Mouse (Mus musculus): ENCODE measurements around the gene B3gntl1. TPM values are rescaled to one million over a fixed set of nuclear protein-coding genes. Genes with fewer than 3 reads are reported as not detected.

B3gntl1 gene
- polyA plus RNA-seq, 1 experiment from 2014 or later = 6.5 TPM

- no peaks in the 10 kb centered on the region for H3K4me1 ChIP-seq (ENCODE audit: control insufficient read depth, insufficient read depth, low read length)
- H3K9ac ChIP-seq (ENCODE audit: low read depth, low read length) = no peak overlapping the region
- H3K9me3 ChIP-seq (replicated peaks; ENCODE audit: control insufficient read depth, low read length) = no peaks in the 10 kb centered on the region
- no peak for ATAC-seq (replicated peaks; ENCODE audit: insufficient number of reproducible peaks, low FRiP score, low TSS enrichment)
- no peaks in the 10 kb centered on the region for H3K27me3 ChIP-seq (ENCODE audit: control insufficient read depth, insufficient read depth, low read length)
- WGBS (ENCODE audit: insufficient replicate concordance) = 72% methylated on average over 6 of the region's 6 CpGs
- no peak overlapping the region for H3K27ac ChIP-seq (ENCODE audit: low read depth, low read length)
- no peak overlapping the region for H3K4me3 ChIP-seq (ENCODE audit: low read depth, low read length)
- peaks cover 3% of the 10 kb centered on the region; the same call in 1 of the 2 replicates for H3K36me3 ChIP-seq (ENCODE audit: control insufficient read depth, insufficient read depth, low read length)
- H3K4me2 ChIP-seq = no peak overlapping the region
Measured at GRCm38 (mm10) chr11:121655807-121656511, 17.0 kb downstream of the B3gntl1 start.

GRCm38 (mm10) chr11:121655166-121655806 is 17.7 kb downstream of the B3gntl1 start:
- Histone ChIP-seq H3K27ac (ENCODE audit: low read depth, low read length) (no peak overlapping the region), H3K4me1 (ENCODE audit: control insufficient read depth, insufficient read depth, low read length) (no peaks in the 10 kb centered on the region), H3K36me3 (ENCODE audit: control insufficient read depth, insufficient read depth, low read length) (peaks cover 3% of the 10 kb centered on the region; the same call in 1 of the 2 replicates), H3K9me3 (replicated peaks; ENCODE audit: control insufficient read depth, low read length) (no peaks in the 10 kb centered on the region), H3K27me3 (ENCODE audit: control insufficient read depth, insufficient read depth, low read length) (no peaks in the 10 kb centered on the region), H3K4me3 (ENCODE audit: low read depth, low read length) (no peak overlapping the region), H3K4me2 (no peak overlapping the region), H3K9ac (ENCODE audit: low read depth, low read length) (no peak overlapping the region)
- WGBS (ENCODE audit: insufficient replicate concordance) = 59% methylated on average over 6 of the region's 6 CpGs
- ATAC-seq (replicated peaks; ENCODE audit: insufficient number of reproducible peaks, low FRiP score, low TSS enrichment) = no peak

- H3K9ac ChIP-seq (ENCODE audit: low read depth, low read length) = no peak overlapping the region
- H3K27me3 ChIP-seq (ENCODE audit: control insufficient read depth, insufficient read depth, low read length) = no peaks in the 10 kb centered on the region
- no peak for ATAC-seq (replicated peaks; ENCODE audit: insufficient number of reproducible peaks, low FRiP score, low TSS enrichment)
- no peaks in the 10 kb centered on the region for H3K9me3 ChIP-seq (replicated peaks; ENCODE audit: control insufficient read depth, low read length)
- no peak overlapping the region for H3K4me2 ChIP-seq
- H3K4me3 ChIP-seq (ENCODE audit: low read depth, low read length) = no peak overlapping the region
- no peaks in the 10 kb centered on the region for H3K36me3 ChIP-seq (ENCODE audit: control insufficient read depth, insufficient read depth, low read length)
- H3K27ac ChIP-seq (ENCODE audit: low read depth, low read length) = no peak overlapping the region
- no peaks in the 10 kb centered on the region for H3K4me1 ChIP-seq (ENCODE audit: control insufficient read depth, insufficient read depth, low read length)
- WGBS (ENCODE audit: insufficient replicate concordance) = 74% methylated on average over 9 of the region's 9 CpGs
Measured at GRCm38 (mm10) chr11:121654406-121654945, 18.5 kb downstream of the B3gntl1 start.

GRCm38 (mm10) chr11:121653631-121654030 is 19.3 kb downstream of the B3gntl1 start:
- H3K36me3 ChIP-seq (ENCODE audit: control insufficient read depth, insufficient read depth, low read length) = no peaks in the 10 kb centered on the region
- H3K4me2 ChIP-seq = no peak overlapping the region
- H3K27ac ChIP-seq (ENCODE audit: low read depth, low read length) = no peak overlapping the region
- no peak overlapping the region for H3K4me3 ChIP-seq (ENCODE audit: low read depth, low read length)
- ATAC-seq (replicated peaks; ENCODE audit: insufficient number of reproducible peaks, low FRiP score, low TSS enrichment) = no peak
- H3K4me1 ChIP-seq (ENCODE audit: control insufficient read depth, insufficient read depth, low read length) = no peaks in the 10 kb centered on the region
- H3K9ac ChIP-seq (ENCODE audit: low read depth, low read length) = no peak overlapping the region
- H3K27me3 ChIP-seq (ENCODE audit: control insufficient read depth, insufficient read depth, low read length) = no peaks in the 10 kb centered on the region
- no peaks in the 10 kb centered on the region for H3K9me3 ChIP-seq (replicated peaks; ENCODE audit: control insufficient read depth, low read length)
- 86% methylated on average over 4 of the region's 4 CpGs for WGBS (ENCODE audit: insufficient replicate concordance)

- no peak overlapping the region for H3K9ac ChIP-seq (ENCODE audit: low read depth, low read length)
- no peaks in the 10 kb centered on the region for H3K9me3 ChIP-seq (replicated peaks; ENCODE audit: control insufficient read depth, low read length)
- H3K4me2 ChIP-seq = no peak overlapping the region
- ATAC-seq (replicated peaks; ENCODE audit: insufficient number of reproducible peaks, low FRiP score, low TSS enrichment) = no peak
- 61% methylated on average over 10 of the region's 10 CpGs for WGBS (ENCODE audit: insufficient replicate concordance)
- H3K27me3 ChIP-seq (ENCODE audit: control insufficient read depth, insufficient read depth, low read length) = no peaks in the 10 kb centered on the region
- no peaks in the 10 kb centered on the region for H3K4me1 ChIP-seq (ENCODE audit: control insufficient read depth, insufficient read depth, low read length)
- H3K27ac ChIP-seq (ENCODE audit: low read depth, low read length) = no peak overlapping the region
- H3K4me3 ChIP-seq (ENCODE audit: low read depth, low read length) = no peak overlapping the region
- H3K36me3 ChIP-seq (ENCODE audit: control insufficient read depth, insufficient read depth, low read length) = no peaks in the 10 kb centered on the region
Measured at GRCm38 (mm10) chr11:121652547-121653305, 20.2 kb downstream of the B3gntl1 start.

GRCm38 (mm10) chr11:121651983-121652382 is 21.0 kb downstream of the B3gntl1 start:
- no peak overlapping the region for H3K9ac ChIP-seq (ENCODE audit: low read depth, low read length)
- H3K36me3 ChIP-seq (ENCODE audit: control insufficient read depth, insufficient read depth, low read length) = no peaks in the 10 kb centered on the region
- no peaks in the 10 kb centered on the region for H3K27me3 ChIP-seq (ENCODE audit: control insufficient read depth, insufficient read depth, low read length)
- no peak overlapping the region for H3K27ac ChIP-seq (ENCODE audit: low read depth, low read length)
- no peak overlapping the region for H3K4me2 ChIP-seq
- whole genome bisulfite sequencing (ENCODE audit: insufficient replicate concordance) = 94% methylated on average over 5 of the region's 5 CpGs
- no peaks in the 10 kb centered on the region for H3K4me1 ChIP-seq (ENCODE audit: control insufficient read depth, insufficient read depth, low read length)
- no peak for ATAC-seq (replicated peaks; ENCODE audit: insufficient number of reproducible peaks, low FRiP score, low TSS enrichment)
- H3K9me3 ChIP-seq (replicated peaks; ENCODE audit: control insufficient read depth, low read length) = no peaks in the 10 kb centered on the region
- no peak overlapping the region for H3K4me3 ChIP-seq (ENCODE audit: low read depth, low read length)

- H3K27ac ChIP-seq (ENCODE audit: low read depth, low read length) = no peak overlapping the region
- 86% methylated on average over 9 of the region's 9 CpGs for WGBS (ENCODE audit: insufficient replicate concordance)
- H3K4me1 ChIP-seq (ENCODE audit: control insufficient read depth, insufficient read depth, low read length) = no peaks in the 10 kb centered on the region
- H3K36me3 ChIP-seq (ENCODE audit: control insufficient read depth, insufficient read depth, low read length) = no peaks in the 10 kb centered on the region
- ATAC-seq (replicated peaks; ENCODE audit: insufficient number of reproducible peaks, low FRiP score, low TSS enrichment) = no peak
- H3K4me2 ChIP-seq = no peak overlapping the region
- H3K4me3 ChIP-seq (ENCODE audit: low read depth, low read length) = no peak overlapping the region
- H3K9me3 ChIP-seq (replicated peaks; ENCODE audit: control insufficient read depth, low read length) = no peaks in the 10 kb centered on the region
- H3K9ac ChIP-seq (ENCODE audit: low read depth, low read length) = no peak overlapping the region
- H3K27me3 ChIP-seq (ENCODE audit: control insufficient read depth, insufficient read depth, low read length) = no peaks in the 10 kb centered on the region
Measured at GRCm38 (mm10) chr11:121651556-121651955, 21.4 kb downstream of the B3gntl1 start.

- Histone ChIP-seq H3K27me3 (ENCODE audit: control insufficient read depth, insufficient read depth, low read length) (no peaks in the 10 kb centered on the region), H3K27ac (ENCODE audit: low read depth, low read length) (no peak overlapping the region), H3K9me3 (replicated peaks; ENCODE audit: control insufficient read depth, low read length) (no peaks in the 10 kb centered on the region), H3K36me3 (ENCODE audit: control insufficient read depth, insufficient read depth, low read length) (no peaks in the 10 kb centered on the region), H3K4me1 (ENCODE audit: control insufficient read depth, insufficient read depth, low read length) (no peaks in the 10 kb centered on the region), H3K4me3 (ENCODE audit: low read depth, low read length) (no peak overlapping the region), H3K9ac (ENCODE audit: low read depth, low read length) (no peak overlapping the region), H3K4me2 (no peak overlapping the region)
- WGBS (ENCODE audit: insufficient replicate concordance) = 89% methylated on average over 11 of the region's 11 CpGs
- ATAC-seq (replicated peaks; ENCODE audit: insufficient number of reproducible peaks, low FRiP score, low TSS enrichment) = no peak
Measured at GRCm38 (mm10) chr11:121650668-121651067, 22.3 kb downstream of the B3gntl1 start.

Measured in heart, embryonic 11.5 days (tissue).